Mouse (Mus musculus) testis, postnatal 14 days (tissue): Measurements from ENCODE around the gene Rab5b.
"Not testable (repeated sequence)": the region's sequence is repeated elsewhere in the genome, so short reads cannot be mapped to it uniquely, and the experiment has no call there.

Experiments used
- DNase-seq: peaks from one replicate; pipeline ENCODE4 v3.0.0; 2021; ENCODE audit warnings: low spot score

The Rab5b gene

DNA sequence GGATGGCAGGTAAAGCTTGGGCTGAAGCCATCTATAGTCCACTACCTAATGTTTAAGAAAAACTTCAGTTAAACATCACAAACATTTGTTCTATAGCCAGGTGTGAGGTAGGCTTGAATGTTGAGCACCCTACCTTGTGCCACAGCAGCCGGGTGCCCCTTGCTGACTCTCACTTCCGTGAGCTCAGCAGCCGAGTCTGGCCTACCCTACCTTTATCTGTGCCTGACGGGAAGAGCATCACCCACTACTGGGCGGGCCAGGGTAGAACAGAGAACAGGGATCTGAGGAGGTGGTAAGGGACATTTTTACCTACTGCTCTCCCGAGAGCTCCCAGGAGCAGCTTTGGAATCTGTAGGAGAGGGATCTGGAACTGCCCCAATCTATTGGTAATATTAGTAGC is 53.3 kb downstream of the Rab5b start:
- no peak for DNase-seq

DNA sequence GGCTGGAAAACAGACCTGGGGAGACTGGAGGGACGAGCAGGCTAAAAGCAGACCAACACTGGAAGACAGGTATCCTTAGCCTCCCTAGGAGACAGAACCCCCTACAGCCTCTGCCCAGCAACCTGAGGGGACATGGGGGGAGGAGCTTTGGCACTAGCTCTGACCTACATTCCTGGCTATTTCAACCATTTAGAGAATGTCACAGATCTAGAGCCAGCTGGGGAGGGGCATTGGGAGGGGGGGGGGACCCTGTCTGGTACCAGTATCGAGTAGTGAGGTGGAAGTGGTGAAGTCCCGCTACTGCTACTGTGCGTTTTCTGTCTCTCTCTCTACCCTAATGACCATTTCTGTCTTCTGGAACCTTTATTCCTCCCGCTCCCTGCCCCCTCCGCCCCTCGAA is 54.2 kb downstream of the Rab5b start:
- no peak for DNase-seq

GRCm38 (mm10) chr10:128640891-128641290 is 55.2 kb downstream of the Rab5b start:
- DNase-seq = no peak

GRCm38 (mm10) chr10:128639999-128640398 is 56.1 kb downstream of the Rab5b start:
- DNase-seq = no peak

DNA sequence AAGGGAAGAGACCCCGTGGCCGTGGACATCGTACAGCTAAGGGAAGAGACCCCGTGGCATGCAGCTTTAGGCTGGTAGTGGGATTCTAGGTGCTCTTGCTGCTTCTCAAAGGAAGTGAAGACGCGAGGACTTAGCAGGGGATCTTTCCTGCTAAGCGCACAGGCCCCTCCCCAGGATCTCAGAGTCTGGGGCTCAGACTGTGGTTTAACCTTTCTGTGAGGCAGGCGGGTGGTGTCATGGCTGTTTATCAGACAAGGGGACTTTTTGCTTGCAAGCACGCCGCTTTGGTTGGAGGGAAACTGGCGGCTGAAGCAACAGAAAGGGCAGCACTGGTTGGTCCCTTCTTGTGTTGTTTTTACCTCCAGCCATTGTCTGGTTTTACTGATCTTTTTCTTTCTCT is 59.1 kb downstream of the Rab5b start:
- DNase-seq = no peak

- DNase-seq = no peak
Measured at GRCm38 (mm10) chr10:128636561-128636960, 59.5 kb downstream of the Rab5b start.

DNA sequence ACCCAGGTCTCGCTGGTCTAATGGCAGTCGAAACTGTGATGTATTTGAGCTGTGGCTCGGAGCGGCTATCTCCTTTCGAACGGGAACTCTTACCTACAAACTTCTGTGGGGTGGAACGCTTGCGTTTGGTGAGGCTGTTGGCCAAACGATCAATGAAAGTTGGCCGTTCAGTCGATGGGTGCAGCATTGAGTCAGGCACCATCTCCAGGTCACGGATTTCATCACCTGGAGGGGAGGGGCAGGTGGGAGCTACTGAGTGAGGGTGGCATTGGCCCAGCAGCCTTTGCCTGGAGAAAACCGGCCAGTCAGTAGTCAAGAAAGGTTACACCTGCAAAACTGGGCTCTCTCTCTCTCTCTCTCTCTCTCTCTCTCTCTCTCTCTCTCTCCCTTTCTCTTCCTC is 60.4 kb downstream of the Rab5b start:
- DNase-seq = no peak

- no peak for DNase-seq
Measured at GRCm38 (mm10) chr10:128631571-128631970, 64.5 kb downstream of the Rab5b start.

DNA sequence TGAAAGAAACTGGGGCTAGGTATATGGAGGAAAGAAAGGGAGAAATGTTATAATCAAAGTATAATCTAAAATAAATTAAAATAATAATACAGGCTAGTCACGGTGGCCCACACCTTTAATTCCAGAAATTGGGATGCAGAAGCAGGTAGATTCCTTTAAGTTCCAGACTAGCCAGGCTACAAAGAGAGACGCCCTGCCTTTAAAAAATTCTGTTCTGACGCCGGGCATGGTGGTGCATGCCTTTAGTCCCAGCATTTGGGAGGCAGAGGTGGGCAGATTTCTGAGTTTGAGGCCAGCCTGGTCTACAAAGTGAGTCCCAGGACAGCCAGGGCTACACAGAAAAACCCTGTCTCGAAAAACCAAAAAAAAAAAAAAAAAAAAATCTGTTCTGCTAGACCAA is 65.8 kb downstream of the Rab5b start:
- DNase-seq = not testable (repeated sequence)

- no peak for DNase-seq
Measured at GRCm38 (mm10) chr10:128629746-128630145, 66.3 kb downstream of the Rab5b start.

- no peak for DNase-seq
Measured at GRCm38 (mm10) chr10:128627398-128628317, 68.4 kb downstream of the Rab5b start.
